Comparison of ENCODE assay signal across 8 mouse cellular contexts in genomic region chr10:121427136-121427535, GRCm38 (mm10). TPM values are rescaled to one million over a fixed set of nuclear protein-coding genes. Genes with fewer than 3 reads are reported as not detected.
DNase-seq lines count a peak whose midpoint lies in the region; ATAC-seq and TF ChIP-seq lines count a peak whose summit lies in the region.

No protein-coding gene starts in this region.

- H3K9ac ChIP-seq in embryonic facial prominence, embryonic 11.5 days (replicated peaks; ENCODE audit: low read length): no peak overlapping the region
- no peak overlapping the region for H3K9ac ChIP-seq in liver, embryonic 14.5 days (replicated peaks)
- H3K9ac ChIP-seq in forebrain, embryonic 14.5 days (ENCODE audit: low read length): no peak overlapping the region

- H3K4me3 ChIP-seq in embryonic facial prominence, embryonic 11.5 days (ENCODE audit: low read depth, low read length): no peak overlapping the region
- H3K4me3 ChIP-seq in liver, embryonic 14.5 days (ENCODE audit: insufficient read depth in 1 of 2, low read depth in 2 of 2, low read length in 2 of 2): no peak overlapping the region
- no peak overlapping the region for H3K4me3 ChIP-seq in forebrain, embryonic 14.5 days (ENCODE audit: low read depth, low read length)

- H3K27me3 ChIP-seq in embryonic facial prominence, embryonic 11.5 days (ENCODE audit: control insufficient read depth, insufficient read depth, low read length): no peaks in the 10 kb centered on the region
- no peaks in the 10 kb centered on the region for H3K27me3 ChIP-seq in liver, embryonic 14.5 days (ENCODE audit: control insufficient read depth, insufficient read depth, low read length)
- no peaks in the 10 kb centered on the region for H3K27me3 ChIP-seq in forebrain, embryonic 14.5 days (replicated peaks; ENCODE audit: control insufficient read depth, insufficient read depth, low read length)

- no peak for TF ChIP-seq EP300 in liver, embryonic 14.5 days (IDR thresholded peaks at IDR 0.05; ENCODE audit: low read depth)

- WGBS in embryonic facial prominence, embryonic 11.5 days: 59% methylated on average over 5 of the region's 5 CpGs
- WGBS in liver, embryonic 14.5 days (ENCODE audit: insufficient replicate concordance): 50% methylated on average over 5 of the region's 5 CpGs
- 59% methylated on average over 5 of the region's 5 CpGs for WGBS in forebrain, embryonic 14.5 days

- DNase-seq in cerebellum, postnatal 10 days: peak; percentile 64 to 79
- peak; percentile 89 for DNase-seq in 416B (ENCODE audit: low read depth)
- DNase-seq in embryonic facial prominence, embryonic 11.5 days (ENCODE audit: low spot score): peak; percentile 33
- no peak for DNase-seq in liver, embryonic 14.5 days (ENCODE audit: low read depth in 3 of 3, low spot score in 3 of 3)
- DNase-seq in thymus, postnatal 10 days (ENCODE audit: low spot score in 2 of 2): peak; percentile 60 to 74
- DNase-seq in frontal cortex, adult 2 months (ENCODE audit: extremely low spot score in 1 of 2, low spot score in 1 of 2): no peak
- DNase-seq in forebrain, embryonic 14.5 days (ENCODE audit: low spot score): no peak

- no peak overlapping the region for H3K27ac ChIP-seq in embryonic facial prominence, embryonic 11.5 days (replicated peaks; ENCODE audit: low read depth, low read length)
- no peak overlapping the region for H3K27ac ChIP-seq in liver, embryonic 14.5 days
- H3K27ac ChIP-seq in forebrain, embryonic 14.5 days (ENCODE audit: low read depth, low read length): no peak overlapping the region

- no peak overlapping the region for H3K4me2 ChIP-seq in embryonic facial prominence, embryonic 11.5 days (ENCODE audit: low read depth, low read length)
- H3K4me2 ChIP-seq in liver, embryonic 14.5 days (ENCODE audit: low read depth): no peak overlapping the region
- no peak overlapping the region for H3K4me2 ChIP-seq in forebrain, embryonic 14.5 days (ENCODE audit: low read length)

- no peaks in the 10 kb centered on the region for H3K9me3 ChIP-seq in embryonic facial prominence, embryonic 11.5 days (replicated peaks; ENCODE audit: control insufficient read depth, low read length)
- no peaks in the 10 kb centered on the region for H3K9me3 ChIP-seq in liver, embryonic 14.5 days (ENCODE audit: control insufficient read depth, low read length)
- no peaks in the 10 kb centered on the region for H3K9me3 ChIP-seq in forebrain, embryonic 14.5 days (replicated peaks; ENCODE audit: control insufficient read depth, low read length)

- peaks cover 17% of the 10 kb centered on the region for H3K4me1 ChIP-seq in embryonic facial prominence, embryonic 11.5 days (ENCODE audit: control insufficient read depth, insufficient read depth, low read length)
- peaks cover 8 to 46% of the 10 kb centered on the region in 2 experiments for H3K4me1 ChIP-seq in liver, embryonic 14.5 days (replicated peaks; ENCODE audit: control insufficient read depth in 2 of 2, insufficient read depth in 2 of 2, low read length in 1 of 2)
- peaks cover 18% of the 10 kb centered on the region for H3K4me1 ChIP-seq in forebrain, embryonic 14.5 days (ENCODE audit: control insufficient read depth, insufficient read depth, low read length)

- ATAC-seq in cerebellum, adult (ENCODE audit: insufficient number of reproducible peaks, low FRiP score, low TSS enrichment): no peak
- no peak for ATAC-seq in embryonic facial prominence, embryonic 11.5 days (replicated peaks; ENCODE audit: insufficient number of reproducible peaks, low FRiP score, low TSS enrichment, low read depth)
- ATAC-seq in liver, embryonic 14.5 days (ENCODE audit: insufficient read depth): no peak
- ATAC-seq in forebrain, embryonic 14.5 days: no peak

- peak; percentile 82 for TF ChIP-seq CTCF in liver, embryonic 14.5 days (IDR thresholded peaks at IDR 0.05; ENCODE audit: low read depth)

- no peaks in the 10 kb centered on the region for H3K36me3 ChIP-seq in embryonic facial prominence, embryonic 11.5 days (replicated peaks; ENCODE audit: control insufficient read depth, insufficient read depth, low read depth, low read length)
- H3K36me3 ChIP-seq in liver, embryonic 14.5 days (replicated peaks; ENCODE audit: control insufficient read depth, insufficient read depth, low read depth): no peaks in the 10 kb centered on the region
- no peaks in the 10 kb centered on the region for H3K36me3 ChIP-seq in forebrain, embryonic 14.5 days (ENCODE audit: control insufficient read depth, insufficient read depth, low read length)

RNA-seq across cellular contexts. Expression of gene Rassf3, which starts 49.0 kb away (rescaled TPM):
- 20.6 and 21.4 TPM in 2 replicates for polyA plus RNA-seq in embryonic facial prominence, embryonic 11.5 days (2014; fragmentation: Nextera tagmentation; extraction: Ambion mirVana)
- polyA plus RNA-seq in liver, embryonic 14.5 days (2012; rRNA removed): 5.7 and 8.6 TPM in 2 replicates
- 7.9 and 10.8 TPM in 2 replicates for polyA plus RNA-seq in liver, embryonic 14.5 days (2014; fragmentation: Nextera tagmentation; extraction: Ambion mirVana)
- polyA plus RNA-seq in frontal cortex, adult 2 months (2012; rRNA removed): 18.0 and 21.5 TPM in 2 replicates
- polyA plus RNA-seq in forebrain, embryonic 14.5 days (2014; fragmentation: Nextera tagmentation; extraction: Ambion mirVana): 4.4 and 4.7 TPM in 2 replicates

Comparison
In these comparisons a context has a peak if more than half of its experiments do, and no peak if none do; other contexts are left out.
1. DNase-seq: peak in cerebellum, postnatal 10 days (2 of 2), 416B (single experiment), embryonic facial prominence, embryonic 11.5 days (single experiment) and thymus, postnatal 10 days (2 of 2); none in liver, embryonic 14.5 days (0 of 3), frontal cortex, adult 2 months (0 of 2) and forebrain, embryonic 14.5 days (single experiment).